Mouse (Mus musculus) small intestine, adult 2 months (tissue): Measurements from ENCODE around the gene S100a10. TPM values are rescaled to one million over a fixed set of nuclear protein-coding genes. Genes with fewer than 3 reads are reported as not detected.

Experiments
- H3K27ac ChIP-seq: fragments of 200-500 bp; 2 replicates; pipeline ENCODE4 v1.5.1; 2012; ENCODE audit warnings: low read depth, low read length, control low read depth, inconsistent platforms; ENCODE audit not compliant: insufficient read depth
- H3K27me3 ChIP-seq: fragments of 200-500 bp; 2 replicates; pipeline ENCODE4 v1.6.1; 2012; ENCODE audit warnings: mild to moderate bottlenecking, moderate library complexity, low read length, inconsistent platforms; ENCODE audit not compliant: control insufficient read depth, insufficient read depth
- H3K36me3 ChIP-seq: fragments of 200-500 bp; 2 replicates; pipeline ENCODE4 v1.6.1; 2012; ENCODE audit warnings: mild to moderate bottlenecking, low read length, control low read depth, inconsistent platforms; ENCODE audit not compliant: control insufficient read depth, insufficient read depth
- H3K4me1 ChIP-seq: fragments of 200-500 bp; 2 replicates; pipeline ENCODE4 v1.6.1; 2012; ENCODE audit warnings: low read length, inconsistent platforms, mixed read lengths; ENCODE audit not compliant: control insufficient read depth, insufficient read depth, insufficient read length
- H3K4me3 ChIP-seq: fragments of 200-500 bp; 2 replicates; pipeline ENCODE4 v1.5.1; 2012; ENCODE audit warnings: low read depth, mild to moderate bottlenecking, control low read depth, inconsistent platforms, low read length, moderate library complexity
- CTCF ChIP-seq: fragments of 200-500 bp; IDR thresholded peaks from 2 replicates; pipeline ENCODE4 v1.5.1; 2012; ENCODE audit warnings: low read depth, mild to moderate bottlenecking, control low read depth, inconsistent platforms, low read length, moderate library complexity, mixed read lengths; ENCODE audit not compliant: insufficient replicate concordance, insufficient read length; ENCODE audit errors: extremely low read depth
- POLR2A ChIP-seq: fragments of 200-500 bp; IDR thresholded peaks from 2 replicates; pipeline ENCODE4 v1.6.1; 2012; ENCODE audit warnings: low read depth, mild to moderate bottlenecking, control low read depth, inconsistent platforms, low read length, moderate library complexity
- WGBS: fragments of 180-500 bp; shearing (Covaris S2); methylation state at CpG from one replicate; pipeline ENCODE4 v1.1.7; 2018; 5-methylcytosine and 5-hydroxymethylcytosine counted together
- polyA plus RNA-seq: library from polyadenylated mRNA; depleted of rRNA; stranded (reverse); fragments of >200 nt; gene quantifications from 2 replicates; pipeline ENCODE4 v1.2.3, GENCODE M21; 2012

S100a10 gene
- polyA plus RNA-seq, 1 experiment, result 172 TPM

DNA sequence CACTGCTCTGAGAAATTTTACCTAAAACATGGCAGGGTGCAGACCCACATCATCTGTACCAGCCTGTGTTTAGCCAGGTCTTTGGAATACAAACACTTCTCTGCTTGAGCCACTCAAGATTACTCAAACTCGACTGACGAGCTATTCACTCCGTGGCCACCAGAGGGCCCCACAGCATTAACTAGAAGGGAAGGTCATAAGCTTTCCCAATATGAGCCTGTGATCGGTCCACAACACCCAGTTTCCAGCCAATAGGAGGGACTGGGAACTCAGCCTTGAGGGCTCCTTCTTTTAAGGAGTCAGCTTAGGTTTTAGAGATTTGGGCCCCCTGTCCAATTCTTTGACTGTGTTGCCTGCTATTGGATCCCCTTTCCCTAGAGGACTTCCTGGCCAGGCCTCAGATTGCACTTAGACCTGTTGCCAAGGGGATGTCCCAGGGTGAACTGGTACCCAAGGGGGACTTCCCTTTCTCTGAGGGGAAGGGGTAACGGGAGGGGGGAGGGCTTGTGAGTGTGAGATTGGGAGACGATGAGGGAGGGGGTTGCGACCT is 7.7 kb upstream of the S100a10 start:
- H3K4me3 ChIP-seq, result no peak overlapping the region
- no peaks in the 10 kb centered on the region for H3K36me3 ChIP-seq
- H3K27ac ChIP-seq, result no peak overlapping the region
- peaks cover 6% of the 10 kb centered on the region; the same call in 1 of the 2 replicates for H3K4me1 ChIP-seq
- 25% methylated on average over 7 of the region's 7 CpGs for WGBS
- no peaks in the 10 kb centered on the region for H3K27me3 ChIP-seq
- TF ChIP-seq POLR2A (no peak), CTCF (peak; percentile 91; the same call in 1 of the 2 replicates)

DNA sequence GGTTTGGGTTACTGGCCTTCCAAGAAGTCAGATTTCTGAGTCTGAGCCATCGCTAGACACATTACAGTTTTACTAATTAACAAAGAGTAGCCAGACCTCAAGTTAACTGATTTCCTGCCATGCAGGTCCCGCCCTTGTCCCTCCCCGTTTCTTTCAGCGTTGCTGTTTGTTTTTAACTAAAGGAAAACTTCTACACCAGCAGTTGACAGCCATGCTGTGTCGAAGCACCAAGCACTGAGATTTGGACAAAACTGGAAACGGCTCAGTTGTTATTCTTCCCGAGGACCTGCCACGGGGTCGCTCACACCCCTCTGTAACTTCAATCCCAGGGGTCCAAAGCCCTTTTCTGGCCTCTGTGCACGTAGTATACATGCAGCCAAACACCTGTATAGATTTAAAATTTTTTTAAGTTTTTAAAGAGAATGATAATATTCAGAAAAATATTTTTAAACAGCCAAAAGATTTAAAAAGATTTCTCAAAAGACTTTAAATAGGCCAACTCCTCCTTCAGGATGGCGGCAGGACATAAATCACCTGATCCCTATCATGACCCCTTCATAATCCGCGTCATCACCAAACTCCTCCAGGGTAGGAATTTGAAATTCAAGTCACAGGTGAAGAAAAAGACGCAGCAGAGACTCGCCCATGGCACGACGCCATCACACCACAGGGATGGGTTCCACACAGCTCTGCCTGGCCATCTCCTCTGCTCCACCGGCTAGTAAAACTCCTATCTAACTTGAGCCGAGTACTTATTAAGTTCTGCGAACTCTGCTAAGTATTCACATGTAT is 6.9 kb upstream of the S100a10 start:
- TF ChIP-seq POLR2A (no peak), CTCF (no peak)
- peaks cover 13% of the 10 kb centered on the region; the same call in 1 of the 2 replicates for H3K4me1 ChIP-seq
- H3K4me3 ChIP-seq, result no peak overlapping the region
- peak overlapping the region; percentile 11; the same call in 1 of the 2 replicates for H3K27ac ChIP-seq
- 64% methylated on average over 20 of the region's 20 CpGs for WGBS
- no peaks in the 10 kb centered on the region for H3K36me3 ChIP-seq
- H3K27me3 ChIP-seq, result no peaks in the 10 kb centered on the region

DNA sequence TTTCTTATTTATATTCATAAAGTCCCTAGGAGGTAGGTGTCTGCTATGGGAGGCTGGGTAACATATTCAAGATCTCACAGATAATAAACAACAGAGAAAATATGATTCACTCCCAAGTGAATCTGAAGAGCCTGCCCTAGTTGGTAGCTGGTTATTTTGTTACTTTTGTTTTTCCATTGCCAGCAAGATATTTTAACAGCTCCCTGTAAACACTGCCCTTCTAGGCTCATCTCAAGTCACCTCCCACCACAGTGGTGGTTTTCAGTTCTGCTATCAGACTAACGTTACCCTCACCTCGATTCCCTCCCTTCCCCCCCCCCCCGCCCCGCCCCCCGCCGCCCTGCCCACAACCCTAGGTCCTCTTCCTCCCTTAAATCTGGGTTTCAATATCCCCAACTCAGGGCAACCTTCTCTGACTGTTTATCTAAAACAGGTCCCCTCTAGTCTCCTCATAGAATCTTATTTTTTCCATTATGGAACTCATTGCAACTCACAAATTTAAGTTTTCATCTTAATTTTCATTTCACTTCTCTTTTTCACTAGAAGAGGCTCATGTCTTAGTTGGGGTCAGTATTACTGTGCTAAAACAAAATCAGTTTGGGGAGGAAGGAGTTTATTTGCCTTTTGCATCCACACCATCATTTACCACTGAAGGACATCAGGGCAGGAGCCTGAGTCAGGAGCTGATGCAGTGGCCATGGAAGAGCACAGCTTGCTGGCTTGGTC is 6.2 kb upstream of the S100a10 start:
- Histone ChIP-seq H3K4me1 (peaks cover 14% of the 10 kb centered on the region; the same call in 1 of the 2 replicates), H3K36me3 (no peaks in the 10 kb centered on the region), H3K27ac (peak overlapping the region; percentile 16; the same call in 1 of the 2 replicates), H3K27me3 (no peaks in the 10 kb centered on the region), H3K4me3 (no peak overlapping the region)
- TF ChIP-seq CTCF (no peak), POLR2A (no peak)
- 61% methylated on average over 6 of the region's 6 CpGs for WGBS

GRCm38 (mm10) chr3:93549986-93550385 is 4.9 kb upstream of the S100a10 start:
- Histone ChIP-seq H3K27me3 (no peaks in the 10 kb centered on the region), H3K4me3 (no peak overlapping the region), H3K4me1 (peaks cover 17% of the 10 kb centered on the region), H3K27ac (peak overlapping the region; percentile 63), H3K36me3 (no peaks in the 10 kb centered on the region)
- TF ChIP-seq CTCF (no peak), POLR2A (no peak)
- 66% methylated on average over 4 of the region's 4 CpGs for WGBS

DNA sequence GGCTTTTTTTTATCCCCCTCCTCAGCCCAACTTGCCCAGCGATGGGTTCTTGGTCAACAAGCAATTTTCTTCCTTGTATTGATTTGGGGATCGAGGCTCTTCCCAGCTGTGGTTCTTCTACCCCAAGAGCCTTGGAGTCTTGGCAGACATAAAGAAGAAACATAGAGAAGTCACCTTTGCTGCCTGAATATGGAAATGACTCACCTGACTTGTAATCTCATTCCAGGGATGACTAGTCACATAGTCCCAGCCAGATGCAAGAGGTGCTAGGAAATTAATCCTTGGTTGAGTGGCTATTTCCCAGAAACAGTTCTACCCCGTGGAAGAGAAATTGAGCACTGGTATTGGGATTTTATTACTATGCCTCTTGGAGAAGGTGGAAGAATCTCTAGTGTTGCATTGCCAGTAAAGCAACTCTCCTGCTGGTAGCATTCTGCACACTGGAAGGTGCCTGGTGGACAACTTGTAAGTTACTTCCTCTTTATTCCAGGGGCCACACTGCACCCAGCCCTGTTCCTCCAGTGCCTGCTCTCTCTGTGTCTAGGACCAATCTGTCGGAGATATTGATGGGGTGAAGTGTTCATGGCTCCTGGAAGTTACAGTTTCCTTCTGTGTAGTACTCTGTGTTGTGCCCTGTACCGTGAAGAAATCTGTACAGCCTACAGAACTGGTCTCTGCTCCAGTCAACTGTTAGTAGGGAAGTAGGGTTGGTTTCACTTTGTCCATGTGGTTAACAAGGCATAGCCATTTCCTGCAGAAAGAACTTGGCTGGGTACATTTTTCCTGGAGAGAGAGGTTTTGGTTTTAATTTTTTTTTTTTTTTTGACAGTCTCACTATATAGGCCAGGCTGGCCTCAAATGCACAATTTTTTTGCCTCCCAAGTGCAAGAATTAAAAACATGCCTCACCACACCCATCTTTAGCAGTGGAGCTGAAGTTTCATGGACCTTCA is 2.7 kb upstream of the S100a10 start:
- Histone ChIP-seq H3K4me3 (no peak overlapping the region), H3K27me3 (no peaks in the 10 kb centered on the region), H3K27ac (peak overlapping the region; percentile 34), H3K4me1 (peaks cover 20% of the 10 kb centered on the region), H3K36me3 (no peaks in the 10 kb centered on the region)
- 57% methylated on average over 5 of the region's 5 CpGs for WGBS
- TF ChIP-seq POLR2A, result no peak
- no peak for TF ChIP-seq CTCF

DNA sequence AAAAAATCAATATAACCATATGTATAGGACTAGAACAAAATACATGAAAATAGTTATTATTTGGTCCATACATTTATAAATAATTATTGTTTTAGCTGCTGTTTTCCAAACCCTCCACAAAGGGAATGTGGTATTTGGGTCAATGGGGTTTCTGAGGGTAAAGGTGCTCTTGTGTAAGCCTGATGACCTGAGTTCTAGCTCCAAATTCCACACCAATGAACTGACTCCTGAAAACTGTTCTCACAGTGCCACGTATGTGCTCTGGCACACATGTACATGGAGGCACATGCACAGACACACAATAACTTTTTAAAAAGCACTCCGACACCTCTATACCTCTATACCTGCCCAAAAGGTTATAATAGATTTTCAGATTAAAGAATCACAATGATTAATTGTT is 1.6 kb upstream of the S100a10 start:
- peaks cover 26% of the 10 kb centered on the region for H3K4me1 ChIP-seq
- no peaks in the 10 kb centered on the region for H3K27me3 ChIP-seq
- no peak overlapping the region for H3K27ac ChIP-seq
- 89% methylated on average over 2 of the region's 2 CpGs for WGBS
- TF ChIP-seq CTCF, result no peak
- TF ChIP-seq POLR2A, result no peak
- peaks cover 5% of the 10 kb centered on the region; the same call in 1 of the 2 replicates for H3K36me3 ChIP-seq
- no peak overlapping the region for H3K4me3 ChIP-seq
